Mouse (Mus musculus) splenic B cell, adult 2 months (primary cell): Measurements from ENCODE around the gene Smc4.
A peak's percentile ranks its signal among the peaks of the same experiment; 100 is the strongest.

ENCODE experiments used
- DNase-seq: peaks from one replicate; pipeline ENCODE4 v3.0.0-alpha.2; 2011; ENCODE audit warnings: low read depth, low spot score
- H3K27me3 ChIP-seq: 2 replicates; pipeline ENCODE4 v1.6.1; 2012; ENCODE audit warnings: mild to moderate bottlenecking, low read length, moderate library complexity, mixed read lengths; ENCODE audit not compliant: control insufficient read depth, poor library complexity, insufficient read depth, severe bottlenecking
- H3K36me3 ChIP-seq: 2 replicates; pipeline ENCODE4 v1.6.1; 2012; ENCODE audit warnings: mild to moderate bottlenecking, low read length, moderate library complexity, mixed read lengths; ENCODE audit not compliant: control insufficient read depth, poor library complexity, insufficient read depth, severe bottlenecking

The Smc4 gene

GRCm38 (mm10) chr3:69004437-69005337, at the start of gene Smc4, which contains the start of gene Ift80:
Smc4 (plus strand) TSS chr3:69004738.
Ift80 (minus strand) TSS chr3:69004570.
- no peaks in the 10 kb centered on the region for H3K27me3 ChIP-seq
- peak; percentile 98 for DNase-seq
- H3K36me3 ChIP-seq, result no peaks in the 10 kb centered on the region

- Histone ChIP-seq H3K36me3 (no peaks in the 10 kb centered on the region; the same call in 1 of the 2 replicates), H3K27me3 (no peaks in the 10 kb centered on the region)
- no peak for DNase-seq
Measured at GRCm38 (mm10) chr3:68956454-68956853, 48.1 kb upstream of the Smc4 start.

GRCm38 (mm10) chr3:68957413-68957812, 47.1 kb upstream of the Smc4 start:
- no peak for DNase-seq
- H3K27me3 ChIP-seq, result no peaks in the 10 kb centered on the region
- no peaks in the 10 kb centered on the region; the same call in 1 of the 2 replicates for H3K36me3 ChIP-seq

GRCm38 (mm10) chr3:68964682-68965081, 39.9 kb upstream of the Smc4 start:
- Histone ChIP-seq H3K36me3 (peaks cover 2% of the 10 kb centered on the region; the same call in 1 of the 2 replicates), H3K27me3 (no peaks in the 10 kb centered on the region)
- DNase-seq, result peak; percentile 71

GRCm38 (mm10) chr3:68966527-68967285, 37.8 kb upstream of the Smc4 start:
- Histone ChIP-seq H3K27me3 (no peaks in the 10 kb centered on the region), H3K36me3 (0 out of 2 replicates have a peak, but pooled peaks cover 2% of the 10 kb centered on the region)
- DNase-seq, result no peak

GRCm38 (mm10) chr3:68967404-68967803, 37.1 kb upstream of the Smc4 start:
- DNase-seq, result no peak
- Histone ChIP-seq H3K36me3 (0 out of 2 replicates have a peak, but pooled peaks cover 2% of the 10 kb centered on the region), H3K27me3 (no peaks in the 10 kb centered on the region)

GRCm38 (mm10) chr3:68969091-68969590, 35.4 kb upstream of the Smc4 start:
- H3K36me3 ChIP-seq, result 0 out of 2 replicates have a peak, but pooled peaks cover 2% of the 10 kb centered on the region
- DNase-seq, result no peak
- H3K27me3 ChIP-seq, result no peaks in the 10 kb centered on the region

- H3K36me3 ChIP-seq, result no peaks in the 10 kb centered on the region
Measured at GRCm38 (mm10) chr3:68973574-68973973, 31.0 kb upstream of the Smc4 start.

GRCm38 (mm10) chr3:68974639-68975532, 29.7 kb upstream of the Smc4 start:
- no peaks in the 10 kb centered on the region for H3K36me3 ChIP-seq
- no peaks in the 10 kb centered on the region for H3K27me3 ChIP-seq
- peak; percentile 13 for DNase-seq

More at GRCm38 (mm10) chr3:68973574-68973973, 31.0 kb upstream of the Smc4 start:
- DNase-seq, result no peak
- no peaks in the 10 kb centered on the region for H3K27me3 ChIP-seq

GRCm38 (mm10) chr3:68975533-68976490, 28.7 kb upstream of the Smc4 start:
- Histone ChIP-seq H3K36me3 (no peaks in the 10 kb centered on the region), H3K27me3 (no peaks in the 10 kb centered on the region)
- DNase-seq, result no peak

- H3K36me3 ChIP-seq, result no peaks in the 10 kb centered on the region
- no peak for DNase-seq
- H3K27me3 ChIP-seq, result no peaks in the 10 kb centered on the region
Measured at GRCm38 (mm10) chr3:68977696-68978095, 26.8 kb upstream of the Smc4 start.

GRCm38 (mm10) chr3:68979187-68979586, 25.4 kb upstream of the Smc4 start:
- DNase-seq, result no peak
- no peaks in the 10 kb centered on the region for H3K36me3 ChIP-seq
- no peaks in the 10 kb centered on the region for H3K27me3 ChIP-seq

- peak; percentile 66 for DNase-seq
- Histone ChIP-seq H3K36me3 (peaks cover 3% of the 10 kb centered on the region; the same call in 1 of the 2 replicates), H3K27me3 (no peaks in the 10 kb centered on the region)
Measured at GRCm38 (mm10) chr3:68980898-68981297, 23.6 kb upstream of the Smc4 start.
